Mouse (Mus musculus) layer of hippocampus, adult 18-20 months (tissue): Measurements from ENCODE around the gene Diablo. TPM values are rescaled to one million over a fixed set of nuclear protein-coding genes. Genes with fewer than 3 reads are reported as not detected.
A peak's percentile ranks its signal among the peaks of the same experiment; 100 is the strongest.
"Not testable (repeated sequence)": the region's sequence is repeated elsewhere in the genome, so short reads cannot be mapped to it uniquely, and the experiment has no call there.

ENCODE experiments used
- DNase-seq, 2 experiments: peaks; one replicate each; pipeline ENCODE4 v3.0.0; 2022; ENCODE audit warnings: low spot score in 2 of 2
- long read RNA-seq: library from polyadenylated mRNA; stranded (forward); transcript quantifications from one replicate; pipeline ENCODE4 v2.0.0, GENCODE M21; 2021
- total RNA-seq, 2 experiments: library from RNA; stranded (reverse); gene quantifications; 2 replicates each; pipeline ENCODE4 v1.2.3; 2021

The Diablo gene
- total RNA-seq: 10 to 100 TPM; 30.9 to 32.0 TPM
- long read RNA-seq, transcript Diablo-203 (6 exons, 1,576 nt): major isoform, 14 of 18 reads
- long read RNA-seq, partial matches to known transcripts: 0 of 18 reads
- long read RNA-seq, other reads (novel, unspliced or antisense): 1 of 18 reads

DNA sequence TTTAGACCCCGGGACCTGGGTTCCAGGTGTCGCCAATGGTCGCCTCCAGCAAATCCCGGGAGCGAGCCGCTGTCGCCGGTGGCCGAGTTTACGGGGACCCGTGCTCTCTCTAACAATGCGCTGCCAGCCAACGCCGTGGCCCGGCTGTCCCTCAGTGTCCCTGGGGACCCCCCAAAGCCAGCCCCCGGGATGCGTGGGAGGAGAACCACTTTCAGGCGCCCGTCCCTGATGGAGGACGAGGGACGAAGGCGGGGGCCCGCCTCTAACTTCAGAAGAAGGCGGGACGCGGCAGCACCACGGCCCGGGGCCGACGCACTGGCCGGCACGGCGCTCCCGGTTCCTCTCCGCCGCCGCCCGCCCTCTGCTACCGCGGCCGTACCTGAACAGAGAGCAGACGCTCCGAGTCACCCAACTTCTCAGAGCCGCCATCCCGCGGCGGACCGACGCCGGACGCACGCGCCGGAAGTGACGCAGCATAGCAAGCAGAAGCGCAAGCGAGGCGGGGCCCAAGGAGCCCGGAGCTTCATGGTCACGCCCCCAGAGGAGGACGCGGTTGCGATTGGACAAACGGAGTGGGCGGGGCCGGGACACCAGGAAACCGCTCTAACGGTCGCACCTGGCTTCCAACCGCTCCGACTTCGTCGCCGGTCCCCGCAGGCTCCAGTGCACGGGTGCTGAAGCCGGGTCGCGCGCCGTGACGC is at the start of gene Diablo:
Gene Diablo (minus strand): TSS at position 485 of the 701 bp plus-strand sequence.
- peak; percentile 95 to 98 for DNase-seq

DNA sequence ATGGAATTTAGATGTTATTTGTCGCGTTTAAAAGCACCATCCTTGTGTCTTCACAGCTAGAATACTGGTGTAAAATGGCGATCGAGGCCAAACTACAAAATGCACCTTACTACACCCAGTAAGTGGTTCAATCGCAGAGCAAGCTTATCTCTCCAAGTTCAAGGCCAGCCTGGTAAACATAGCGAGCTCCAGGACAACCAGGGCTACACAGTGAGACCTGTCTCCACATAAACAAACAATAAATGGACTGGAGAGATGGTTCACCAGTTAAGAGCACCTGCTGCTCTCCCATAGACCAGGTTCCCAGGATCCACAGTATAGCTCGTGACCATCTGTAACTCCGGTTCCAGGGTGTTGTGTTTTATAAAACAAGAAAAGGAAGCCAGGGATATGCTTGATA is 49.4 kb upstream of the Diablo start:
- no peak for DNase-seq

DNA sequence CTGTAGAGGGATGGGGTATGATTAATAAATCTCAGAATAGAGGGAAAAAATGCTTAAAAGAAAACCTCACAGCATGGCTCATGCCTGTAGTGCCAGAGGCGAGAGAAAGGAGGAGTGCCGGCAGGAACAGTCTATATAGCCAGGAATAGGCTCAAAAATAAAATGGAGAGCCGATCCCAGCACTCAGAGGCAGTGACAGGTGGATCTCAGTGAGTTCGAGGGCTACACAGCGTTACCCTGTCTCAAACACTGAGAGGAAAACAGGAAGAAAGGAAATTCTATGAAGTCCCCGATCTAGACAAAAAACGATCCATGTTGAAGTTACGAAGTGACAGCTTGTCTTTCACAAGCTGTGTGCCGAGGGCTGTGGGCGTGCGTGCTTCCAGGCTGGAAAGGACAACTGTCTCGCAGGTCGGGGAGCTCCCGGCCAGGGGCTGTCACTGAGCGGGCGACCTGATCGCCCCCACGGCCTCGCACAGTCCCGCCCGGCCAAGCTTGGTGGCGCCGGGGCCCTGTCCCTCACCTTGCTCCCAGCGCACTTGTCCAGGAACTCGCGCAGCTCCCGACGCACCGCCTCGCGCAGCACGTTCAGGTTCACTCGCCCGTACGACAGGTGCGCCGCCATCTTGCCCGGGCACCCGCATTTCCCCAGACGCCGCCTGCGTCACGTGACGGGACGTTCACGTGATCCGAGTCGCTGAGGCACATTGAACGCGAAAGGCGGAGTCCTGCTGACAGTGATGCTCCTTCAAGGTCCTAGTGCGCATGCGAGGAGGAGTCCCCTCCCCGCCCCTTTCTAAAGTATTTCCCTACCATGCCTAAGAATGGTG is 48.6 kb upstream of the Diablo start, which contains the start of gene Vps33a:
Gene Vps33a (minus strand): TSS at position 682 of the 830 bp plus-strand sequence.
- DNase-seq: peak; percentile 96 to 99

DNA sequence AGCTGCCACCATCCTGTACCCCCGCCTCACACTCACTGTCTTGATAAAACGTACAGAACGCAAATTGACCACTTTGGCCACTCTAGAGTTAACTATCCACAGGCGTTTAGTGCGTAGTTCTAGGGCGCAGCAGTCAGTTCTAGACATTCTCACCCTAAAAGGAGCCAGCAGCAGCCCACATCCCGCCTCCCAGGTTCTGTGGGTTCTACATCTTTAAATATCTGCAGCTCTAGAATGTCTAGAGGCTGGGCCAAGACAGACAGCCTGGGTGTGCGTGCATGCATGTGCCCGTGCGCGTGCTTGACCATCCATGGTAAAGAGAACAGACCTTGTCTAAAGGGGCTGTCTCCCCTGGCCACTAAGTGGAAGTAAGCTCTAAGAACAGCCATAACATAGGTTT is 37.2 kb upstream of the Diablo start:
- DNase-seq: no peak

DNA sequence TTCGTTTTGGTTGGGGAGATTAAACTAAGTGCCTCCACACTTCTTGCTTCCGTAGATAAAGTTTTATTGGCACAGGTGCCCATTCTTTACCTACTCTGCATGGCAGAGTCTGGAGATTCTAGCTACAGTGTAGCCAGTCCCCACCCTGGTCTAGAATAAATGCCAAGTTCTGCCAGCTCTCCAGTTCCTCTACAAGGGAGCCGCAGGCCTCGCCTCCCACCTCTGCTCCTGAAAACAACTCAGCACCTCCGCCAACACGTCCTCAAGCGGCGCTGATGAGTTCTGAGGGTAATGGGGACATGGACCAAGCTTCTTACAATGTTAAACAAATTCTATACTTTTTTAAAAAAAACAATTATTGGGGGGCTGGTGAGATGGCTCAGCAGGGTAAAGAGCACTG is 35.6 kb upstream of the Diablo start:
- DNase-seq: no peak

DNA sequence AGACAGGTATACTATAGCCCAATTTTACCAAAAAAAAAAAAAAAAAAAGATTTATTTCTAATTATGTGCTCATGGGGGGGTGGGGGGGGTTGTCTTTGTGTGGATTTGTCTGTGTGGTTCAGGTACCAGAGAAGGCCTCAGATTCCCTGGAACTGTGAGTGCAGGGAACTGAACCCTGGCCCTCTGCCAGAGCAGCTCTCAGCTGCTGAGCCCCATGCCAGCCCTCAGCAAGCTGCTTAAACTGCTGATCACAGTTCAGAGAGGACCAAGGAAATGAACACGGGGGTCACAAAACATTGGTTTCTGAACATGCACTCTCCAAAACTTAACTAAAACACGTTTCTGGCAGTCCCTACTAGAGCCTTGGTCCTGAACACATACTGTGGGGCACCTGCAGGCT is 32.5 kb upstream of the Diablo start:
- DNase-seq: peak in 1 of 2 experiments; percentile 67

DNA sequence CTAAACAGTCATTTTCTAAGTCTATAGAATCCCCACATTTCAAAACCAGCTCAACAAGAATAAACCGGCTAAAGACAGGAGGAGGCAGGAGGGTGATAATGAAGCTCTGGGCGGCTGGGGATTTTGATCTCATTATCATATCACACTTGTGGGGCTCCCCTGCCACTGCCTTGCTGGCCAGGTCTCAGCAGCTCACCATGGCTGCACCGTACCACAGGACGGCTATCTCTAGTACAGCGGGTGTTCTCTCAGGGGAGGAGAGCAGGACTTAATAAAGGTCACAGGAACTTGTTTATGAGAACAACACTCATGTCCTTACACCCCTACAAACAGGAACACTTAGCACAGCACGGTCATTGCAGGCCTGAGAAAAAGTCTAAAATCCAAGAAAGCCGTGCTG is 31.7 kb upstream of the Diablo start:
- no peak for DNase-seq

DNA sequence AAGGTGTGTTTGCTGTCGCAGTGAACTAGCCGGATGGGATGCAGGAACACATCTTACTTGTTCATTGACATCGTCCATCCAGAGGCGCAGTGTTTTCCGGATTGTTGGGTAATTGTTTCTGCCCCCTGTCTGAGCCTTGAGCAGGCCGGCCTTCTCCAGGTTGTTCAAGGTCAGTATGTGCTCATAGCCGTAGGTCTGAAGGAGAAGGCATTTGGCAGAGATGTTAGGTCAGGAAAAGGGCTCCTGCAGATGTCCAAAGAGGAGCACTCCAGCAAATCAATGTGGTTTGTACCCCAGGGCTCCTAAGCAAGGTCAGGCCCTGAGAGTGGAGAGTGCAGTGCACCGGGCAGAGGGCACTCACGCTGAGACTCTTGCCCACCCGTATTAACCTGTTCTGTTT is 9.8 kb upstream of the Diablo start:
- DNase-seq: no peak

DNA sequence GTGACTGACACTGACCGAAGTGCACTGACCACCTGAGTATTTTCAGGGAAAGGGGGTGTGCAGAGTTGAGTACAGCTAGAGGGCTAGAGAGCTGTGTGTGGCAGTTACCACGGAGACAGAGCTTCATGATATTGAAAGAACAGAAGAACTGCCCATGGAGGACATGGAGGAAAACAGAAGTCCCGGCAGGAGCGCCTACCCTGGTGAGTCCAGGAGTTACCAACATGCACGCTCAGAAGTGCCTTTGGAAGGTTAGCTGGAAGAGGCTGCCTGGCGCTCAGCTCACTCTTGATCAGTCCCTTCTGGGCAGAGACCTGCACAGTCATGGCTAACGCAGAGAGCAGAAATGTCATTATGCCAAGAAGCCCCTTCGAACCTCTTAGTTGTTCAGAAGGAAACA is 6.1 kb upstream of the Diablo start:
- no peak for DNase-seq

DNA sequence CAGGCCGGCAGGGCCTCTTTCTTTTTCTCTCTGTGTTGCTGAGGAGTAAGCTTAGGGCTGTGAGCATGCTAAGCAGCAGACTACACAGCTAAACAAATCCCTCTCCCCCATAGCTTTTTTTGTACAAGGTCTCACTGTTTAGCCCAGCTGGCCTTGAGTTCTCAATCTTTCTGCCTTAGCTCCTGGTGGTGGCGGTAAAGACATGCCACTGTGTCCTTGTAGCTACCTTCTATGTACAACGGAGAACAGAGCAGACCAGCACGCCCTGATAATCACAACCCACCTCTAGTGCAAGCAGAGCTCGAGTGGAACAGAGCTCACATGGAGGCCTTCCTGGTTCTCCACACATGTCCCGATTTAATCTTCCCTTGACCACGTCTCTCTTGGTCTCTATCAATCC is 4.7 kb upstream of the Diablo start:
- DNase-seq: no peak

DNA sequence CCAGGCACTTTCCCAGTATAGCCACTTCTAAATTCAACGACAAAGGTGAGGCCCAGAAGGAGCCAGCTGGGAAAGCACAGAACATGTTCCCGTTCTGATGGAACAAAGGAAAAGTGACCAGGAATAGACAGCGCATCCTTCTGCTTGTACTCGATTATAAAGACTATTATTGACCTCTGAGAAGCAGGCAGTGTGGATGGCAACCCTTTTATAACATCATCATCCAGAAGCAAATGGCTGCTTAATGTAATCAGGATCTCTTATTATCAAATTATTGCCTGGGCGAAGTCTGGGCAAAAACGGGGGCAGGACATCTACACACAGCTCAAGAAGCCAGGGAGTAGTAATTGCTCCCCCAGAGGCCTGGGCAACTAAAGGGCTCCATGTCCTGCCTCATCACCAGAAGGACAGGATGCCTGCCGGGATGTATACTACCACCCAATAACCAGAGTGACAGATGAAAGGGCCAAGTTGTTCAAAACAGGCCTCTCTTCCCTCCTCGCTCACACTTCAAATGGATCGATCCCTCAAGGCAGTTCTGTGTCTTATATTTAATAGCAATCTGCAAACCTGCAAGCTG is 2.0 kb upstream of the Diablo start:
- no peak for DNase-seq

DNA sequence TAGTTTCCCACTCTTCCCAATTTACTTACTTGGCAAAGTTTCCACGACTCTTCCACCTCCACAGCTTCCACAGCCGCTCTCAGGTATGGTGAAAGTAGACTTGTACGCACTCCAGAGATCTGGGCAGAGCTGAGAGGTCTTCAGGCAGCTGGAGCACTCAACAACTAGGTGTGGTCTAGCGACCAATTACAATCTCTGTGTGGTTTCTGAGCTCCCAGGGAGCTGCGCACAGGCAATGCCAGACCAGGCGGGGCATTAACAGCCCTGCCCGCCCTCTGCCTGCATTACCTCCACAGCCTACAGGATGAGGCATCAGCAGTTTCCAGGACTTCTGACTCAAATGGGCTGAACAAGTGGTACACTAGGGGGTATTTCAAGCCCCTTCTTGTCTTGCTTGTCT is 1.3 kb upstream of the Diablo start, which contains the start of gene Gm49027:
Gene Gm49027 (minus strand): TSS at position 208 of the 400 bp plus-strand sequence.
- DNase-seq: no peak

DNA sequence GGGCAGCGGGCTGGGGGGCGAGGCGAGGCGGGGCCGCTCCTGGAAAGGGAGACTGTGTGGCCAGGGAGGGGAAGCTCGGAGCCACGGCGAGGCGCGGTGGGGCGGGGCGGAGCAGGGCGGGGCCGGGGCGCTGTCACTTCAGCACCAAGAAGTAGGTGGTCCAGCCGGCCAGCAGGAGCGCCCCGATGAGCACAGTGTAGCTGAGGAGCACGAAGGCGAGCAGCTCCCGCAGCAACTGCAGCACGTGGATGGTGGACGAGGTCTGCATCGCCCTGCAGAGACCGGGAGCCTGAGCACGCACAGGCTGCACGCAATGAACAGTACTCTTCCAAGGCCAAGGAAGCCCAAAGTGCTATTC is 396 bp upstream of the Diablo start:
- DNase-seq: no peak

DNA sequence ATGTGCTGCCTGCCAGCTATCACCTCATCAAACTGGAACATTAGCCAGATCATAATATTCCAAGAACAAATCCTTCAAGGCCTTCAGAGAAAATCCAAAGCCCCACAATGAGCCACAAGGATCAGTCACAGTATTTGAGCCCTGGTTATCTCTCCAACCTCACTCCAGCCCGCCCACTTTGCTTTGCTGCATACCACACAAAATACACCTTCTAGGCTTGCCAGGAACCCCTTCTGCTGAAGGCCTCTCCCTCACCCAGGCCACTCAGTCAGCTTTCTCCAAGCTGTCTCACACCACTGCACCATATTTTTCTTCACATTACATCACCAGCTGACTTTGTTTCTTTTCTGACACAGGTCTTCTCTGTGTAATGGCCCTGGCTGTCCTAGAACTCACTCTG is 1.8 kb downstream of the Diablo start:
- DNase-seq: no peak

DNA sequence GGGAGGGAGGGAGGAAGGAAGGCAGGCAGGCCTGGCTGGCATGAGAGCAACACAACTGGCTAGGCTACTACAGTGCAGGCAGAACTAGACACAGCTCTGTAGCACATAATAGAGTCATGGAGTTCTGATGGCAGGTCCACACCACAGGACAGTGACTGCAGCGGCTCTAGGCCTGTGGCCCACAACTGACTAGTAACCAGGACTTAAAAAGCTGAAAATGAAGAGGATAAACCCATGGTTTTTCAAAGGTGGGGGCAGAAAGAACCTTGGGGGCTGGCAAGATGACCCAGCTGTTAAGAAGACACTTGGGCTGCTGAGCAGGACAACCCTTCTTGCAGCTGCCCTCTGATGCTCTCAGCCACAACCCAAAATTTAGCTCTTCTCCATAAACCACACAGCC is 2.4 kb downstream of the Diablo start:
- no peak for DNase-seq

DNA sequence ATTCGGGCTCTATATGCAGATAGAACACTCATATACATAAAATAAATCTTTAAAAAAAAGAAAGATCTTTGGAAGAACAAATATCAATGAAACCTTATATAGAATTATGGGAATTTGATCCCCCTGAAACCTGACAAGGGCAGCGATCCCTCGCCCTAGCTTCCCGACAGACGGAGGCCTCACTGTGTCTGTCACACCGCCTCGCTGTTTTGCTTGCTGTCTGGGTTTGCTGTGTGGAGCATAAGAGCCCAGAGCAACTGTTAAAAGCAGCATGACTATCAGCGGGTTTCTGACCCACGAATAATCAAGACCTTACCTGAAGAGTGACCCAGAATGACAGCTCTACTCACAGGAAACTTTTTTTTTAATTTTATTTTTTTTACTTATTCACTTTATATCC is 3.3 kb downstream of the Diablo start:
- DNase-seq: no peak

DNA sequence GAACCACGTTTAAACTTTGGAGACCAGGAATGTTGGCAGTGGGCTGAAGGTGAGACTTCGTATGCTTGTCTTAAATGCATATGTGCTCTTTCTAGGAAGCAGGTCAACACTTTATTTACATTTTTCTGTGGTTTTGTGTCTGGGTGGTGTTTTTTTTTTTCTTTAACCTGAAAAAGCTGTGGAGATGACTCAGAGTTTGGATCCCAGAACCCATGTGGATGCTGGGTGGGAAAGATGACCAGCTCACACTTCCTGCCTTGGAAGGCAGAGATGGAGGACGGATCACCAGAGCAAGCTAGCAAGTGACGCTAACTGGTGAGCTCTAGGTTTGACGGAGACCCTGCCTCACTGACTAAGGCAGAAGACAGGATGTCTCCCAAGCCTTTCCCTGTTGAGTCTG is 9.1 kb downstream of the Diablo start:
- DNase-seq: no peak

DNA sequence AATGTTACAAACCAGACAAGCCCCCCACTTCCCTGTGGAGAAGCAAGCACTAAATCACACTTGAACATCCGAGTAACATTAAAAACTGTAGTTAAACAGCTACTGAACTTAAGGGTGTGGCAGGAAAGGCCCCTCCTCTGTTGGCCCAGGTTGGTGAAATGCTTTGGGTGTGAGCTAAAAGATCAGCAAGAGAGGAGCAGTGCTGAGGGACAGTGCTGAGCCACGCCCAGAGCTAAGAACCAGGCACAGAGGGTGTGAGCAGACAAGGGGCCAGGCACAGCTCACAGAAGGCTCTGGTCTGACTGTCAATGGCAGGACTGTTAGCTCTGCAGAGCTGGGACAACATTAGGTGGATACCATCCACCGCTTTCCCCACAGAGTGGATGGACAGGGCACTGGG is 11.9 kb downstream of the Diablo start:
- DNase-seq: no peak

DNA sequence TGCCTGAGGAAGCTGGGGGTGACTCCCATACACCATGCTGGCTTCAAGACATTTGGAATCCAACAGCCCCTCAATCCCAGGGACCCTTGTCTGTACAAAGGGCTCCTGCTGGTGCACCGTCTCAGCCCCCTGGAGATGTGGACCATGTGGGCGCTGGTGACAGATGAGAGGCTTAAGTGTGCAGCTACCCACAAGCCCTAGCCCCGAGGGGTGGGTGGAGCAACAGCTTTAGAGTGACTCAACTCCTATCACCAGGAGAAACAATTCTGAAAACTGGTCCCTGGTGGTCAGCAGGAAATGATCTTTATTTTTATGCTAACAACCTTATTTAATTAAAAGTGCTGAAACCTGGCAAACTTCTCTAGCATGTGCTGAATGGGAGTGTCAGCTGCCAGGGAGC is 12.6 kb downstream of the Diablo start:
- DNase-seq: not testable (repeated sequence)

DNA sequence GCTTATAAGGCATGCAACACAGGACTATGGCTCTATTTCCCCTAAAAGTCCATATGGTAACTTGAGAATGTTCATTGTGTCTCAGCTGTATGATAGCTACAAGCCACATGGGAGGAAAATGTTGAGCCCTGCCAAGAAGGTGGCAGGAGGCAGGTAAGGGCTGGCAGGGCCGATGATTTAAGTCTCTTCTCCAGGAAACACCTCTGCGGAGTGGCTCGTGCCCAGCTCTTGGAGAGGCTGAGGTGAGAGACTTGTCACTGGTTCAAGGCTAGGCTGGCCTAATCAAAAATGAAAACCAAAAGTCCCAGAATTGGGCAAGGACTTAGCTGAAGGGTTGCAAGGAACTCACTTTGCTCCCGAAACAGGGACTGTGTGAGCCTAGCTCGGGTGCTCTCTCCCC is 13.8 kb downstream of the Diablo start, which contains the start of gene B3gnt4:
Gene B3gnt4 (plus strand): TSS at position 301 of the 400 bp plus-strand sequence.
- no peak for DNase-seq

DNA sequence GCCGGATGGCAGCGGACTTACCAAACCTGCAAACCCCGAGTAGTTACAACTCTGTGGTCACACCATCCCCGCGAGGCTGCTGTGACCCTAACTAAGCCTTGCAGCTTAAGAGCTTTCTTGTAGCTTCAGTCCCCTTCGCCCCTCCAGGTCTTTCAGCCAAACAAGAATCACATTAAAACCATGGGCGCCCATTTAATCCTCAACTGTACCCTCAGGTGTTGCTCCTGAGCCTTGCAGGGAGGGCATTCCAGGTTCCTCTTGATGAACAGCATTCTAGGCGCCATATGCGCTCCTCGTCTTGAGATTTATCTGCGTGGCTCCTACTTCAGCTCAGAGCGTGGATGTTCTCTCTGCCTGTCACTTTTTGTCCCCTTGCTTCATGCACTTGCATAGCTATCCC is 15.1 kb downstream of the Diablo start:
- no peak for DNase-seq
